Mouse (Mus musculus): ENCODE results near the gene 1700028J19Rik.
"Not testable (repeated sequence)": the region's sequence is repeated elsewhere in the genome, so short reads cannot be mapped to it uniquely, and the experiment has no call there.

The 1700028J19Rik gene

DNA sequence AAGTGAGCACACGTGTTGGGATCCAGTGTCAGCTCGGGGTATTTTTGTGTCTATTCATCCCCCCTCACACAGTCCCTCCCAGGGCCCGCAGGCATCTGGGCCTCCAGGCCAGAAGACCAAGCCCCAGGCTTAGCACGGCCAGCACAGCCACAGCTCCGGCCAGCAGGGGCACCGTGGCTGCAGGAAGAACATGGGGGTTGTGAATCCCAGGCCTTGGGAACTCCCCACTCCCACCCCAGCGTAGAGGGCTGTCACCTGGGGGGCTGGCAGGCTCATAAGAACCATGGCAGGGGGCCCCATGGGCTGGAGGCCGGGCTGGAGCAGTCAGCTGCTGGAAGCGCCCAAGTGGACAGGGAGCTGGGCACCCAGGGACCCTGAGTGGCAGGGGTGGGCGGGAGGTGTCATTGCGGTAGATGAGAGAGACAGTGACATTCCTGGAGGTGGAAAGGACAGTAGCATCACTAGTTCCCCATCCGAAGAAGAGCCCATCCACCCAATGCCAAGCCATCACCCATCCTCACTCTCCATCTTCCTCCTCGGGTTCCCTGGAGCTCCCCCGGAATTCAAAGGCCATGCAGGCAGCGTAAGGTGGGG is 6.6 kb upstream of the 1700028J19Rik start:
- DNase-seq (ENCODE audit: extremely low spot score, low read depth, low spot score): no peak

DNA sequence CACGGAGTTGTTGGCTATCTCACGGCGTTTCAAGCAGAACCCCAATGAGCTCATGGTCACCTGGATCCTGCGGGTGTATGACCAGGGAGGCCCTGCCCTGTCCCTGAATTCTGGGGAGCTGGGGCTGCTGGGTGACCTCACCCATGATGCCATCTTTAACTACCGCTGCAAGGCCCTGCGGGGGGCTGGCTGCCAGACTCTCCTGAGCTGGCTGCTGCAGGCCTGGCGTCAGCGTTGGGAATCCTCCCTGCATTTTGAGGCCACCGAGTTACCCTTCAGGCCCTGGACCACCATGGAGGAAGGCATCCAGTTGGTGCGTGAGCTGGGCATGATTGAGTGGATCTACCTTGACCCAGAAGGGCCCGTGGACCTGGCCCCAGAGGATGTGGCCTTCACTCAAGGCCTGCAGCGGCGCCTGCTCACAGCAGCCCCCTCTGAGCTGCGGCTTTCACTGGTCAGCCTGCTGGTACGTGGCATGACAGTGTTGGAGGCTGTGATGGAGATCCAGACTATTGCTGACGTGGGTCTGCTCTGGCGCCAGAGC is 4.3 kb upstream of the 1700028J19Rik start:
- not testable (repeated sequence) for DNase-seq (ENCODE audit: extremely low spot score, low read depth, low spot score)

DNA sequence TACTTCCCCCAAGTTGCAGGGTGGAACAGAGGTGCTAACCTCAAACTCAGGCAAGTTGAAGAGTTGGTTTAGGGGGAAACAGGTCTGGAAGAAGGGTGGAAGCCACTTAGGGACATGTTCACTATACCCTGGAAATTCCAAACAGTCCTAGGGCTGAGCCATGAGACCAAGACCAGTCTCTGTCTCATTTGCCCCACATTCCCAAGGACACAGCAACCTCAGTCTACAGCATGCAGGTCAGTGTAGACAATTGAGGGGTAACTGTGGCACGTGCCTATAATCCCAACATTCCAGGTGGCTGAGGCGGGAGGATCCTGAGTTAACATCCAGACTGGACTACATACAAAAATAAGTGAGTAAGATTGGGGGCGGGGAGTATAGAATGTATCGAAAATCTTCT is 2.8 kb upstream of the 1700028J19Rik start:
- DNase-seq (ENCODE audit: extremely low spot score, low read depth, low spot score): no peak

DNA sequence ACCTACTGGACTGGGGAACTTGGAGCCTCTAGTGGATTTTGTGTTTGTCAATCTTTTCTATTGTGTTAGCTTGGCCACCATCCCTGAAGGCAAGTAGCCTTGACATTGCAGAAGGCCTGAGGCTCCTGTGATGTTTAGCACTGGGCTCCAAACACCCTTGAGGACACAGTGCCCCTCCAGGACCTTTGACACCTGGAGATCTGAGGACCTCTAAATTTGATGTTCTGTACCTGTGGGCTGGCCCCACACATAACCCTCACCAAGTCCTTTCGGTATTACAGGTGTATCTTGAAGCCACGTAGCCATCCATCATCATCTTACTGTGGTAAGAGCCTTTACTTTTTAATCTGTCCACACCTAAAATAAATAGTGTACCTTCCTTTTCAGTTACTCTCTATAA is 1.5 kb upstream of the 1700028J19Rik start:
- no peak for DNase-seq (ENCODE audit: extremely low spot score, low read depth, low spot score)

- no peak for DNase-seq (ENCODE audit: extremely low spot score, low read depth, low spot score)
Measured at GRCm38 (mm10) chr7:44246984-44247470, 532 bp upstream of the 1700028J19Rik start.

DNA sequence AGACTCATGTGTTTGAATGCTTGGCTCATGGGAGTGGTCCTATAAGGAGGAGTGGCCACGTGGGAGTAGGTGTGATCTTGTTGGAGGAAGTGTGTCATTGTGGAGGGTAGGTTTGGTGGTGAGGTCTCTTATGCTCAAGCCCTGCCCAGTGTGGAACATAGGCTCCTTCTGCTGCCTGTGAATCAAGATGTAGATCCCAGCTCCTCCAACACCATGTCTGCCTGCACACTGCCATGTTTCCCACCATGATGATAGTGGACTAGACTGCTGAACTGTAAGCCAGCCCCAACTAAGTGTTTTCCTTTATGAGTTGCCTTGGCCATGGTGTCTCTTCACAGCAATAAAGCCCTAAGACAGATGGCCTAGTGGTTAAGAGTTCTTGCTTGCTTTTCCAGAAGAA is 2.4 kb downstream of the 1700028J19Rik start:
- DNase-seq (ENCODE audit: extremely low spot score, low read depth, low spot score): no peak

GRCm38 (mm10) chr7:44241163-44241562 is 5.3 kb downstream of the 1700028J19Rik start:
- no peak for DNase-seq (ENCODE audit: extremely low spot score, low read depth, low spot score)

- no peak for DNase-seq (ENCODE audit: extremely low spot score, low read depth, low spot score)
Measured at GRCm38 (mm10) chr7:44240712-44241111, 5.8 kb downstream of the 1700028J19Rik start.

DNA sequence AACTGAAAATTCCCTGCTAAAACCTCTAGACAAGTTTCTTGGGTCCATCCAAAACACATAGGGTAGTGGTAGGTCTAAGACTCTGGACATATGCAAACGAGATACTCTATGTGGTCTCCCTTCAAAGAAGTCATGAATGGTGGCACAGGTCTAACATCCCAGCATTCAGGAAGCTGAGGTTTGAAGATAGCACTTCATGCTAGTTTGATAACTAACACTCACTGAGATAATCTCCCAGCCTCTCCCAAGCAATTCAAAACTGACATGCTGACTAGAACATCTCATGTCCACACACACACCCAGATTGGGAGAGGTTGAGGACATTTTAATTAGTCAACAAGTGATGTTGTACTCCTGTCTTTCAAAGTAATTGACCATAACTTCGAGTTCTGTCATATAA is 6.6 kb downstream of the 1700028J19Rik start:
- DNase-seq (ENCODE audit: extremely low spot score, low read depth, low spot score): no peak

DNA sequence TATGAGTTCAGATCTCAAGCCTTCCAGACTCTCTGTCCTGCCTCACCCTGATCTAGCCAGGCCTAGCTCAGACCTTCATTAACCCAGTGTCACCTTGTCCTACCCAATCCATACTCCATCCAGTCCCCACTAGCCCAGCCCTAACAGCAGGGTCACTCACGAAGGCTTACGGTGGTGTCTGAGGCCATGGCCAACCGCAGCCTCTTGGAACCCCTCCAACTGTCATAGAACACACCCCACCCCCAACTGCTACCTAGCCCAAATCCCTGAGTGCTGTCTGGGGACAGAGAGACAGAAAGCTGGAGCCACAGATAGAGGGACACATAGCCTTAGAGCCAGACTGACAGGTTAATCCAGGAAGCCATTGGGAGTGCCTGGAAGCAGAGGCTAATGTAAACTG is 10.6 kb downstream of the 1700028J19Rik start, which contains the start of gene Gm36864:
TSS of gene Gm36864 (plus strand) at position 269 of the 400 bp plus-strand sequence.
- DNase-seq (ENCODE audit: extremely low spot score, low read depth, low spot score): no peak

DNA sequence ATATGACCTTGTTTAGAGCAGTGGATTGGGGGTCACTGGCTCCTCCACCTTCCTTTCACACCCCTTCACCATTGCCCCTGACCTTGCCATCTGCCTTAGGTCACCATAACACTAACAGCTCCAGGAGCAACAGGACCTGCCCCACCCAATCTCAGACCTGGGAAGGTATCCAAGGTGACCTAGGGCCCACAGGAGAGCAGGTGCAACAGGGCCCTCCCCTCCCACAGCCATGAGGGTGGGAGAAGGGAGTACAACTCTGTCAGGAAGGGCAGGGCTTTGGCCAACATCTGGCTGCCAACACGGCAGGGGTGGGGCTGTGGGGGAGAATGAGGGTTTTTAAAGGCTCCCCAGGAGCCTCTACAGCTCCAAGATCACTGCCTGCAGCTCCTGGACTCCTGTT is 21.4 kb downstream of the 1700028J19Rik start, which contains the start of gene Klk1:
TSS of gene Klk1 (plus strand) at position 285 of the 400 bp plus-strand sequence.
- DNase-seq (ENCODE audit: extremely low spot score, low read depth, low spot score): no peak

DNA sequence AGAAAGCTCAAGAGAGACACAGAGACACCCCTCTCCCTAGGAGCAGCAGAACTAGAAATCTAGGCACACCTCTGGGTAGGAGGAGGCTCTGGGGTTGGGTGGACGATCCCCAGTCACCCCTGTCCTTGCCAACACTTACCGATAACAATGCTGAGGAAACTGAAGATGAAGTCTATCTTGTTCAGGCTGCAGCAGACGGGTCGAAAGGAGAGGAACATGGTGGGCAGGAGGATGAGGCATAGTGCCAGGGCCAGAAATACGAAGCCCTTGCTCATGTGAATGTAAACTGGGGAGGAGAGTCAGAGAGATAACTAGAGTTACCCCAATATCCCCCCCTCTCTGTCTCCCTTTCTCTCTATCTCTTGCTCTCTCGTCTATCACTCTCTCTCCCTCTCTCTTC is 24.2 kb downstream of the 1700028J19Rik start:
- not testable (repeated sequence) for DNase-seq (ENCODE audit: extremely low spot score, low read depth, low spot score)

GRCm38 (mm10) chr7:44221601-44222000 is 24.9 kb downstream of the 1700028J19Rik start:
- not testable (repeated sequence) for DNase-seq (ENCODE audit: extremely low spot score, low read depth, low spot score)

DNA sequence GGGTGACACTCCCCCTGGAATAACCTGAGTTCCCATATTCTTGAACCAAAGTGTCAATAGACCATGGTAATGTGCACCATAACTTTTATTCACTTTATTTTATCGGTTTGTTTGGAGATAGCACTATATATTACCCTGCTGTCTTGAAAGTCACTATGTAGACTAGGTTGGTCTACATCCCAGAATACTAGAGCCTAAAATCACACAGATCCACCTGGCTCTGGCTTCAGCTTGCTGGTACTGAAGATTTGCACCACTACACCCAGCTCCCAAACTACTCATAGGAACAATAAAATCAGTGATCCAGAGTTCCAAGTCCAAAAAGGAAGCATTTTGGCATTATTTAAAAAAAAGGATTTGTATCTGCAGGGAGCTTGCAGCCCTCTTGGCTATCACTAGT is 30.9 kb downstream of the 1700028J19Rik start, which contains the start of gene Klk1b5:
TSS of gene Klk1b5 (plus strand) at position 301 of the 400 bp plus-strand sequence.
- DNase-seq (ENCODE audit: extremely low spot score, low read depth, low spot score): no peak

DNA sequence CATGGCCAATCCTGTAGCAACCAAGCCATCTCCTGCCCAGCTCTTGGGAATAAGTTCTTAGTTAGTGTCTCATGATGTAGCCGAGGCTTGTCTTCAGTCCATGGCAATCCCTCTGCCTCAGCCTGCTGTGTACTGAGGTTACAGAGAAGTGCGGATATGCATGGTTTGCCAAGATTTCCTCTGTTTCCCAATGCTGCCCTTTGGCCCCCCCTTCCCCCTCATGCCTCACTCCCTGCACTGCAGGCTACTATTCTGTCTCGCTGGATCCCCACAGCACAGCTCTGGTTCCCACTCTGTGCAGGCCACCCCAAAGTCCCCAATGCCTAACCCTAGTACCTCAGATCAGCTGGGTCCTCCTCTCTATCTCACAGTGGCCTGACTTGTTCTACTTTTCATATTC is 38.2 kb downstream of the 1700028J19Rik start:
- no peak for DNase-seq (ENCODE audit: extremely low spot score, low read depth, low spot score)

DNA sequence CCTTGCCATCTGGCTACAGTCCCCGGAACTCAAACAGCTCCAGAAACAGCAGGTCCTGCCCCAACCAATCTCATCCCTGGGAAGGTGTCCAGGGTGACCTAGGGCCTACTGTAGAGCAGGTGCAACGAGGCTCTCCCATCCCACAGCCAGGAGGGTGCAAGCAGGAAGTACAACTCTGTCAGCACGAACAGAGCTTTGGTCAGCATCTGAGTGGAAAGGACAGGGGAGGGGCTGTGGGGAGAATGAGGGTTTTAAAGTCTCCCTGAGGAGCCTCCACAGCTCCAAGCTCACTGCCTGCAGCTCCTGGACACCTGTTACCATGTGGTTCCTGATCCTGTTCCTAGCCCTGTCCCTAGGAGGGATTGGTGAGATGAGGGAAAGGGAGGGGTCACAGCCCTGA is 39.4 kb downstream of the 1700028J19Rik start, which contains the start of gene Klk1b4:
TSS of gene Klk1b4 (plus strand) at position 301 of the 400 bp plus-strand sequence.
- not testable (repeated sequence) for DNase-seq (ENCODE audit: extremely low spot score, low read depth, low spot score)

GRCm38 (mm10) chr7:44197891-44198290 is 48.6 kb downstream of the 1700028J19Rik start, which contains the start of gene Klk1b3:
Klk1b3 (plus strand) TSS chr7:44198191.
- DNase-seq (ENCODE audit: extremely low spot score, low read depth, low spot score): no peak

DNA sequence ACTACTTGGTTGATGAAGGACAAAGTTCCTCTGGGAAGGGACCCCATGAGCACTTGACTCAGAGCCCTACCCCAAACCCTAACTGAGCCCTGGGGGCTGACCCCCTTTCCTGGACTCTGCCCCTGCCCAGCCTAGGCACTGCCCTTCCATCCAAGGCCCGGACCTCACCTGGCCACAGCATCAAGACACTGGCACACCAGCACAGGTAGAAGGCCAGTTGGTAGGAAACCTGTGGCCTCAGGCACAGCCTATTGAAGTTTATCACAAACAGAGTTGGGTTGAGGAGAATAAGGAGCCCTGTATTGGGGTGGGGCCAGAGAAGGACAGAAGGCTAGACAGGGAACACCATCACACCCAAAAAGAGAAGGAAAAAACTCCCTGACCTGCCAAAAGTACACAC is 53.0 kb downstream of the 1700028J19Rik start:
- not testable (repeated sequence) for DNase-seq (ENCODE audit: extremely low spot score, low read depth, low spot score)

DNA sequence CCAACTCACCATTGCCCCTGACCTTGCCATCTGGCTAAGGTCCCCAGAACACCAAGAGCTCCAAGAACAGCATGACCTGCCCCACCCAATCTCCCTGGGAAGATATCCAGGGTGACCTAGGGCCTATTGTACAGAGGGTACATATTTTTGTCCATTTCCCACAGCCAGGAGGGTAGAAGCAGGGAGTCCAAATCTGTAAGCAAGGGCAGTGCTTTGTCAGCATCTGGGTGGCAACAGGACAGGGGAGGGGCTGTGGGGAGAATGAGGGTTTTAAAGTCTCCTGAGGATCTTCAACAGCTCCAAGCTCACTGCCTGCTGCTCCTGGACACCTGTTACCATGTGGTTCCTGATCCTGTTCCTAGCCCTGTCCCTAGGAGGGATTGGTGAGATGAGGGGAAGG is 58.6 kb downstream of the 1700028J19Rik start, which contains the start of gene Klk1b24:
TSS of gene Klk1b24 (plus strand) at position 301 of the 400 bp plus-strand sequence.
- not testable (repeated sequence) for DNase-seq (ENCODE audit: extremely low spot score, low read depth, low spot score)

DNA sequence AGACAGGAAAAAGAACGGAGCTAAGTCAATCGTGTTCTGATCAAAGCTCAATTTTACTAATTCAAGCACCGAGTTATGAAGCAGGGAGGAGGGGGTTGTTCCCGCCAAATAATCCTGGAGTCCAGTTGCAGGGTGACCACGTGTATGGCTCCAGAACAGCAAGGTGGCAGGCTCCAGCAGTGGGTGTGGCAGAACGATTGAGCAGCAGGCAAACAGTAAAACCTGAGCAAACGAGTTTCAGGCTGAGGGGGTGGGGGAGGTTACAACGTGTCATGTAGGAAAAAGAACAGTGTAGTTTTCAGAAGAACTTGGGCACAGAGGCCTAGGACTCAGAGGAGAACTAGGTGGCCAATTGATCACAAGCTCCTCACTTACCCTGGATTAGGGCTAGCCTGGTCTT is 60.0 kb downstream of the 1700028J19Rik start:
- DNase-seq (ENCODE audit: extremely low spot score, low read depth, low spot score): not testable (repeated sequence)
